Mouse (Mus musculus) regulatory T cell (primary cell): ENCODE measurements at regions not wholly inside any gene's neighbourhood (a gene's known extent, or its start where the extent isn't known, plus 50 kb on each side); places are given as distances from the start of the nearest gene placed in this dataset.

ENCODE experiments used
- in situ Hi-C: fragments of 300-600 bp; cut with MboI, MseI; formaldehyde crosslinking; loops from one replicate; pipeline ENCODE4 v1.15.1; 2025; ENCODE audit warnings: high pct_unique_total_duplicates

DNA sequence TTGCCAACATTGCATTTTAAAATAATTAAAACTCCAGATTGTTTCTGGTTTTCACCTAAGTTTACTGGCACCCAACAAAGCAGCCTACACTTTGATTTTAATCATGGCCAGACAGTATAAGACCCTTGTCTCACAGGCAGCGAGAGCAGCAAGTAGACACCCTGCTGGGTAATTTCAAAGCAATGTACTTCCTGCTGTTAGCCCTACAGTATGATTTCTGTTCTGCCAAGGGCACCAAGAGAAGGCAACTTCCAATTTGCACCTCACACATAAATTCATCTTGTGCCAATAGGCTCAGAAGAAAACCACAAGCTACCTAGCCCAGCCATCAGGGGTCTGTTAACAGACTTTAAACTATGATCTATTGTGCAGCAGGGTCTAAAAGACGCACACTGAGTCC, 186.7 kb upstream of the Hand2 start:
- in situ Hi-C loops, result no loop called here

DNA sequence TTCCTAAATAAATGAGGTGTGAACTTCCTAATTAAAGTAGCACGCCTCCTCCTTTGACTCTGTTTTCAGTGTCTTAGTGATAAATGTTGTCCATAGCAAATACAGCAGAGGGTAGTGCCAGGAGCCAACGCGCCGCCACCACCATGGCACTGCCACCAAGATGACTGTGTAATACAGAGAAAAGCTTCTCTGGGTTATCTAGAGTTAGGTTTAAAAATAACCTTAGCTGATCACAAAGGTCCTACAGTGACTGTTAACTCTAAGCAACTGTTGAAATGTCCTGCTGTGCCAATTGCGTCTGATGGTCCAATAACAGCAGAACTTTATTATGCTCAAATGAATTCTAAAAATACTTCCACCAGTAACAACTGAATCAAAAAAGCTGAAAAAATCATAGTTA, 186.1 kb upstream of the Hand2 start:
- in situ Hi-C loops, result no loop called here

DNA sequence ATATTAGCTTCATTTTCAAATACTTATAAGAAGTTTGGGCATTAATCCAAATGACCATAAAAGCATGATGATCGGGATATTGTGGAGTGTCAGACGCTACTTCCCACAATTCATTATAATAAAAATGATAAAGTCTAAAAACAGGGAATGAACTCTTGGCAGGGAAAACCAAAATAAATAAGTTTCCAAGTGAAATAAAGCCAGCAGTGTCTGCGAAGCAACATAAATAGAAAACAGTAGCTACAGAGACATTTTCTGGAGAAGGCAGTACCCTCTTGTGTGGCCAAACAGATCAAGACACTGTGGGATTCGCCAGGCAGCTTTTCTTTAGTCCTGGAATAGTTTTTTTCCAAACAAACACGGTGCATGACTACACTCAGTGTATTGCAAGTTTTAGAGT, 172.7 kb upstream of the Hand2 start:
- in situ Hi-C loops, result no loop called here

DNA sequence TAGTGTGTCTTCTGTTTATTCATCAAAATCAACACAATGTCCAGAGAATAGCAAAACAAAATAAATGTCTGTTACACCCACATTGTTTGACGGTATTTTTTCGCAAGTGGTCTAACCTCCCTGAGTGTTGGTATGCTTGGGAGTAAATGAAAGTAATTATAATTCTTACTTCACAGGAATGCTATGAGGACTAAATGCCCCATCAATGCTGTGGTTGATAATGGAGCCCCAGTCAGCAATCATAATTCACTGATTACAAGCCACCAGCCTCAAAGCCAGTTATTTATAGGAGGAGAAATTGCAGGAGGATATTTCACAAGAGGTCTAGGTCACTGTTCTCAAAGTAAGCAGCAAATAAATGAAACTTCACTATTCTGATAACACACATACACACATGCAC, 129.6 kb upstream of the Hand2 start:
- in situ Hi-C loops, result no loop called here

DNA sequence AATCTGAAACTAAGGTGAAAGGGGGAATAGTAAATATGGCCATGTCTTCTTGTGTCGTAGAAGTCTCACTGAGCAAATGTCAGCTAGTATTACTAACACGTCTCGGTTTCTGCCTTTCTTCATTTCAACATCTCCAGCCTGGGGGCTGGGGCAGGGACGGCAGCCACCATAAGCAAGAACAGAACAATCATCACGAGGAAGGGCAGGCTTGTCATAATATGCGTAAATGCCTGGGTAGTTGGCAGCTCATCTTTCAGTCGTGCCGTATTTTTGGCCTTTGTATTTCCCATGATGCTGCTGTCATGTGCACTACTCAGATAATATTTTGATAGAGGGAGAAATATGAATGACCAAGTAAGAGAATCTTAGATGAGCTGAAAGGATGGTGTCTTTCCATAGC, 120.5 kb upstream of the Hand2 start:
- in situ Hi-C loops, result no loop called here

DNA sequence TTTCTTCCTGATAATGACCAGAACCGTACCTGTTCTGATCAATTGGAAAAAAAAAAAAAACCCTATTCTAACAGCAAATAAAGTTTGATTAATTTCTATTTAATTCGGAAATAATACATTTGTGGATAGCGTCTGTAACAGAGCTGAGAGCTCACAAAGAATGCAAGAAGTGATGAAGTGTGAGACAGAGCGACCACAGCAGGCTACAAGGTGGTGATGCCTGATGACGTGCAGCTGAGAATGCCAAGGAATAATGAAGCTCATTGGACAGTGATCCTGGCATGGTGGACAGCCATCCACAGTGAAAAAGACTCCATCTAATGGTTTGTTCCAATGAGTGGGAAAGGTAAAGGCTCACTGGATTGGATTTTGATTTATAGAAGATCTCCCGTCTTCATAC, 111.2 kb upstream of the Hand2 start:
- in situ Hi-C loops, result no loop called here

DNA sequence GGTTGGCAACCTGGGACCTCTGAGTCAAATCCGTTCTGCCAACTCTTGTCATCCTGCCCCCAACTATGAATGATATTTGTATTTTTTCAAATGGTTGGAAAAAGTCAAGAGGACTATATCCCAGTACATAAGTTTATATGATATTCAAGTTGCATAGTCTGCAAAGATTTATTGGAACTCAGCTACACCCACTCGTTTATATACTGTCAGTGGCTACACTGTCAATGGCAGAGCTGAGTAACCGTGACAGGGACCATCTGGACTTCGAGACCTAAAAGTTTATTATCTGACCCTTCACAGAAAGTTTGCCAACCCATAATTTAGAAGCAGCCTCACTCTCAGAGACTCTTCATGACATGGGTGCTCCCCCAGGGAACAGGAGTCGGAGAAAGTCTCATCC, 107.7 kb upstream of the Hand2 start:
- in situ Hi-C loops, result no loop called here

DNA sequence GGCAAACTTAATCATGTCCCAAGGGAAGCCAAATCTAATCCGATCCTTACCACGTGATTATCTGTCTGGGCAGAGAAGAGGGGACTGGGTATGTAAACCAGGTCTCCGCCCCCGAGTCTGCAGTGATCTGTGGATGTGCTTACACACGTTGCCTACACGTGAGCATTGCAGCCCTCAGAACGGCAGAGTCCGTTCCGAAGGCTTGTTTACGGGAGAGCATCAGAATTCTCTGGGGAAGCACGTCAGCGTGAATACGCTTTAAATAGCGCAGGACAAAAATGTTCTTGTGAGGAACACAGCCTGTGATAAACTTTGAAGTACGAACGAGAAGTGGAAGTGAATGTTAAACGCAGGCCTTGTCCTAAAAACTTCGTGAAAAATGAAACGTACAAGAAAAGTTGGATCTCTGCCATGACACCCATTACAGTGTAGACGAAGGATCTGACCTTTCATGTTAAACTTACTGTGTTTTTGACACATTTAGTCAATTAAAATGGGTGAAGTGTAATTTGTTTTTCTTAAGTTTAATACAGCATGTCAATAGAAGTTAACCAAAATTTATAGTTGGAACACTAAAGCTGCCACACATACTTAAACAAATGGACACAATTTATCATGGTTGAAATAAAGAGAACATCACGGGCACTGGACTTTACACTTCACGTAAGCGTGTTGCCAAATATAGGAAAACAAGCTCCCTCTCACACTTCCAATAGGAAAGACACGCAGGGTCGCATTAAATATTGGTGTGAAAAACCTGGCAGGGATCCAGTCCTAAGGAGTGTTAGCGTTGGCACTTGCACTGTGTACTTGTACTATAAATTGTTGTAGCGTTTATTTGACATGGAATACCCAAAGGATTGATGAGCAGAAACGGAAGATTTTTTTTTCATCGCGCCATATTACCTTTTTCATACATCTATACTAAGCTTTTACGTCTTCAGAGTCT, 106.5 kb upstream of the Hand2 start:
- in situ Hi-C loops, result no loop called here

DNA sequence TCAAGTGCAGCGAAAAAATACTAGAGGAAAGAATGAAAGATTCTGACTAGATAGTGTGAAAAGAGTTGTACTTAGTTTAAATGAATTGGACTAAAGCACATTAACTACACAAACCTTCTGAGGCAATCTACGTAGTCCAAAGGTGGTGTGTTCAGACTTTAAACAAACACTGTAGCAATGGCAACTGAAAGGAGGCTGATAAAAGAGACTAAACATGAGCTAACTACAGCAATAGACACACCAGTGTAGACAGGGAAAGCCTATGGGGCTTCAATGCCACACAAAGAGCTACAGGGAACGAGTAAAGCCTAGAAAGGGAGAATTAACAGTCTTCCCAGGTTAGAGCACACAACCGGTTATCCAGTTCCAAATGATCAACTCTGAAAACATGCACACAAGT, 90.2 kb upstream of the Hand2 start:
- in situ Hi-C loops, result no loop called here

DNA sequence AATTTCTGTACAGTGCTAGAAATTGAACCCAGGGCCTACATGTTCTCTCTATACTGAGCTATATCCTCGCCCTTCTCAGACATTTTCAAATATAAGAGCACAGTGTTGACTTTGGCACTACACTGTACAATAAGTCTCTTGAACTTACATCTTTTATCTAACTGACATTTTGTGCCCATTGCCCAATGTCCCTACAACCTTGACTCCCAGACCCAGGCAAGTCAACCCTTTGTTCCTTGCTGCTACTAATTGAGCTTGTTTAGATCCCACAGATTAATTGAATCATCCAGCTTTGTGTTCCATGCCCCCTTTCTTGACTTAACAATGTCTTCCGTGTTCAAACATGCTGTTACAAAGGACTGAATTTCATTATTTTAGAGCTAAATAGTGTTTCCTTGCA, 78.5 kb upstream of the Hand2 start:
- in situ Hi-C loops, result no loop called here

DNA sequence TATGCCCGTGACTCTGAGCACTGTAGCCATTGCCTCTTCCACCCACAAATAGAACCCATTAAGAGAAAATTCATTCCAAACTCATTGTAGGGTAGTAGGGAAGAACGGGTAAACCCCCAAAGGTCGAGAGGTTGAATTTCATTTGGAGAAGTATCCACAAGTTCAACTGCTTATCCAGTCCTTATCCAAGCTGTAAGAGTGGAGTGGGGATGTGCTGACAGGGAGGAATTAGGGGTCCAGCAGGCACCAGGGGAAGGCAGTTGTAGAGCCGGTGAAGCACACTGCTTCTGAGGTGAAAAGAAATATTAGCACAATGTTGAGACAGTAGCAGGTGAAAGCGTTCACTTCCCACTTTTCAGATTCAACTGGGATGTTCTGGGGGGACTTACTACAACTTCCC, 71.7 kb upstream of the Hand2 start:
- in situ Hi-C loops, result no loop called here
